Mouse (Mus musculus) liver, postnatal 0 days (tissue): ENCODE measurements around the gene Gm45837.

Experiments
- CTCF ChIP-seq: sonication (generic); IDR thresholded peaks from 2 replicates; pipeline ENCODE4 v1.5.1; 2016; ENCODE audit warnings: antibody characterized with exemption, low read depth
- EP300 ChIP-seq: IDR thresholded peaks from 2 replicates; pipeline ENCODE4 v1.6.1; 2016; ENCODE audit warnings: antibody characterized with exemption, low read depth, mild to moderate bottlenecking

GRCm38 (mm10) chr7:101391909-101392479, 18.7 kb upstream of the Gm45837 start:
- no peak for TF ChIP-seq CTCF
- no peak for TF ChIP-seq EP300
